Mouse (Mus musculus) embryonic facial prominence, embryonic 15.5 days (tissue): ENCODE results near the gene Cers6. TPM values are rescaled to one million over a fixed set of nuclear protein-coding genes. Genes with fewer than 3 reads are reported as not detected.

ENCODE experiments used
- ATAC-seq: fragments of 200-750 bp; cut with Nextera tagmentation; 2 replicates; pipeline ENCODE4 v1.8.0; 2017; ENCODE audit warnings: low read depth, moderate TSS enrichment; ENCODE audit not compliant: insufficient number of reproducible peaks, low FRiP score, low TSS enrichment
- H3K27ac ChIP-seq: fragments of 300-500 bp; sonication (generic); replicated peaks from 2 replicates; pipeline ENCODE4 v1.5.1; 2015; ENCODE audit warnings: mild to moderate bottlenecking, inconsistent platforms
- H3K27me3 ChIP-seq: fragments of 300-500 bp; sonication (generic); 2 replicates; pipeline ENCODE4 v1.6.1; 2015; ENCODE audit warnings: inconsistent platforms
- H3K36me3 ChIP-seq: fragments of 300-500 bp; sonication (generic); 2 replicates; pipeline ENCODE4 v1.6.1; 2015; ENCODE audit warnings: mild to moderate bottlenecking, inconsistent platforms
- H3K4me1 ChIP-seq: fragments of 300-500 bp; sonication (generic); 2 replicates; pipeline ENCODE4 v1.6.1; 2015; ENCODE audit warnings: inconsistent platforms
- H3K4me2 ChIP-seq: fragments of 300-500 bp; sonication (generic); replicated peaks from 2 replicates; pipeline ENCODE4 v1.6.1; 2015; ENCODE audit warnings: mild to moderate bottlenecking, inconsistent platforms
- H3K4me3 ChIP-seq: fragments of 300-500 bp; sonication (generic); replicated peaks from 2 replicates; pipeline ENCODE4 v1.5.1; 2015; ENCODE audit warnings: mild to moderate bottlenecking, inconsistent platforms
- H3K9ac ChIP-seq: fragments of 300-500 bp; sonication (generic); 2 replicates; pipeline ENCODE4 v1.6.1; 2015; ENCODE audit warnings: inconsistent platforms
- H3K9me3 ChIP-seq: fragments of 300-500 bp; sonication (generic); replicated peaks from 2 replicates; pipeline ENCODE4 v1.6.1; 2016; ENCODE audit warnings: inconsistent platforms
- WGBS: fragments of 180-500 bp; shearing (Covaris S2); methylation state at CpG from one replicate; pipeline ENCODE4 v1.1.7; 2015; 5-methylcytosine and 5-hydroxymethylcytosine counted together
- polyA plus RNA-seq: library from polyadenylated mRNA; unstranded; fragments of >200 nt; fragmentation: Nextera tagmentation; extraction: Ambion mirVana; gene quantifications from 2 replicates; pipeline ENCODE4 v1.2.1, GENCODE M21; 2015

Cers6 gene
- polyA plus RNA-seq, 1 experiment from 2014 or later, result 34.3 TPM

DNA sequence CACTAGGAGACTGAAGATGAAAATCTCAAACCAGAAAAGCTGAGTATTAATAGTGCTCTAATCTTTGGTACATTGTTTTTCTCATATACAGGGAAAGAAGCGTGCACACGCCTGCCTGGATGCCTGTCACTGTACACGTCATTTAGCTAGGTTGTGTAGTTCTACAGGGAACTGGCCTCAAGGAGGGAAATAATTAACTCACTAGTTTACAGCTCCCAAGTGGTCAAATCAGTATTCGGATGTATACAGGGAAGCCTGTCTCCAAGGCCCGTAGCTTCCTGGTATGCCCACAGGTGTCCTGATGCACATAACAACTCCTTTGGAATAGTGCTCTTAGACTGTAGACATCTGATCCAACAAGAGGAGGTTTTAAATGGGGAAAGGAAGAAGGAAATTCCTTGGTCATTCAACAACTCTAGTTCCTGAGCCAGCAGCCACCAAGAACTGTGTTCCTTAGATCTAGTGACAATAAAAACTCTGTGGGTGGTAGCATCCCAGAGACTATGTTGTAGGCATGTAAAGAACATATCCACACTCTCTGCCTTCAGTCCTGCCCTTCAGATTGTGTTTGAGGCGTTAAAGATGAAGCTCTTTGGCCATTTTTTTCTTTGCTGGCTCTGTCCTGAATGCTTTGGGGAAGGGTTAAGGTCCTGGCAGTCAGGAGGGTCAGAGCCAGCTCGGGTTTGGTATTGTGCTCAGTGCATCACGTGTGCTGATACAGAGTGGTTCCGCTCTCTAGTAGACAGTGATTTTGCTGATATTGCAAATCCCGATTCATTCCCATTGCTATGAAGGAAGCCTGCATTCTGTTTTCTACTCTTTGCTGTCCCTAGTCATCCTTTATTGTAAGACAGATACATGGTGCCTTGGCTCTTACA is 65.9 kb downstream of the Cers6 start:
- H3K9me3 ChIP-seq, result no peaks in the 10 kb centered on the region
- no peaks in the 10 kb centered on the region for H3K27me3 ChIP-seq
- H3K4me2 ChIP-seq, result no peak overlapping the region
- H3K27ac ChIP-seq, result no peak overlapping the region
- H3K4me3 ChIP-seq, result no peak overlapping the region
- H3K36me3 ChIP-seq, result no peaks in the 10 kb centered on the region
- 76% methylated on average over 10 of the region's 10 CpGs for WGBS
- H3K9ac ChIP-seq, result no peak overlapping the region
- no peak for ATAC-seq
- H3K4me1 ChIP-seq, result peaks cover 8% of the 10 kb centered on the region

DNA sequence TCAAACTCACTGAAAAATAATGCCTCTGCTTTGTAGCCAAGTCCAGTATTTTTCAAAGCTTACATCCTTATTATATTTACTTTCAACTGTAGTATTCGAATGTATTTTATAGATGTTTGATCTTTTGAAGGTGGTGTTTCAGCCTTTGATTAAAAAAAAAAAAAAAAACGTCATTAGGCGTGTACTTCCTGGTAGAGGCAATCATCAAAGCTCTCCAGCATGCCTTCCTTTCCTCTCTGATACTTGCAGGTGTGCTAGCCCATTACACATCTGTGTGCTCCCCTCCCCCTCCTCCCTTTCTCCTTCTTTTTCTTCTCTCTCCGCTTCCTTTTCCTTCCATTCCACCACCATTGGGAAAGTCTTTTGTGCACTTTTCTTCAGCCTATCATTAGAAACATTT is 71.0 kb downstream of the Cers6 start:
- Histone ChIP-seq H3K9me3 (no peaks in the 10 kb centered on the region), H3K9ac (no peak overlapping the region), H3K36me3 (no peaks in the 10 kb centered on the region), H3K4me3 (no peak overlapping the region), H3K27me3 (no peaks in the 10 kb centered on the region), H3K27ac (no peak overlapping the region), H3K4me2 (no peak overlapping the region), H3K4me1 (no peaks in the 10 kb centered on the region)
- WGBS, result 59% methylated on average over 4 of the region's 4 CpGs
- no peak for ATAC-seq

DNA sequence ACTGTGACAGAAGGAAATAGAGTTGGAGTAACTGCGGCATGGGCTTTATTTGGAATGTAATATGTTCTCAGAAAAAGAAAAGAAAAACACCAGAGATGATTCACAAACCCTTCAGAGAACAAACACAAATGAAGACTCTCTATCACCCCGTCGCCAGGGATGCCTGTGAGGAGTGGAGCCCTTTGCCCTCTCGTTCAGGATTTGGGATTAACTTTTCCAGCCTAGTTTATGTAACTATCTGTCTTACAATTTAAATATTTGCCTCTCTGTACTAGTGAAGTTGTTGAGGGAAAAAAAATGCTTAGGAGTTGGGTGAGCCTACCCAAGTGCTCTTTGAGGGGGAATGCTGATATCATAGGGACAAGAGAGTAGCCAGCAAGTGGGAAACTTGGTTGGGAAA is 71.4 kb downstream of the Cers6 start:
- no peaks in the 10 kb centered on the region for H3K27me3 ChIP-seq
- H3K9ac ChIP-seq, result no peak overlapping the region
- ATAC-seq, result no peak
- no peaks in the 10 kb centered on the region for H3K9me3 ChIP-seq
- no peak overlapping the region for H3K27ac ChIP-seq
- no peak overlapping the region for H3K4me2 ChIP-seq
- no peaks in the 10 kb centered on the region for H3K4me1 ChIP-seq
- H3K4me3 ChIP-seq, result no peak overlapping the region
- H3K36me3 ChIP-seq, result no peaks in the 10 kb centered on the region
- 73% methylated on average over 4 of the region's 4 CpGs for WGBS

DNA sequence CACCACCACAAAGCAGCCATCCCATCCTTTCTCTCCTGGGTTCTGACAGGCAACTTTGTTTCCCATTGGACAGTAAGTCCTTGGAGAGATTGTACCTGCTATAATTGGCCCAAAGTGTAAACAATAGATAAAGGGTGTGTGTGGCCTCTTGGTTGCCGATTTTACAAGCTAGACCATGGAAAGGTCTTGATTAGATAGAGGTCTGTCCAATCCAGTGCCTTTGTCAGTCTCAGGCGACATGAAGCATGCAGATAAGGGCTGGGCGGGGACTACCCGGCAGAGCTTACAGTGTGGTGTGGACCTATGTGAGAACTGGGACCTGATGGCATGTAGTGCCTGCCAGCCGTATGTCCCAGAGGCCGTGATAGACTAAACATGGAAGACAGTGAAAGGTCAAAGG is 73.4 kb downstream of the Cers6 start:
- H3K27ac ChIP-seq, result no peak overlapping the region
- H3K9ac ChIP-seq, result no peak overlapping the region
- no peaks in the 10 kb centered on the region for H3K9me3 ChIP-seq
- no peak for ATAC-seq
- no peaks in the 10 kb centered on the region for H3K27me3 ChIP-seq
- no peak overlapping the region for H3K4me2 ChIP-seq
- H3K4me3 ChIP-seq, result no peak overlapping the region
- no peaks in the 10 kb centered on the region for H3K36me3 ChIP-seq
- no peaks in the 10 kb centered on the region for H3K4me1 ChIP-seq
- WGBS, result 78% methylated on average over 6 of the region's 6 CpGs

DNA sequence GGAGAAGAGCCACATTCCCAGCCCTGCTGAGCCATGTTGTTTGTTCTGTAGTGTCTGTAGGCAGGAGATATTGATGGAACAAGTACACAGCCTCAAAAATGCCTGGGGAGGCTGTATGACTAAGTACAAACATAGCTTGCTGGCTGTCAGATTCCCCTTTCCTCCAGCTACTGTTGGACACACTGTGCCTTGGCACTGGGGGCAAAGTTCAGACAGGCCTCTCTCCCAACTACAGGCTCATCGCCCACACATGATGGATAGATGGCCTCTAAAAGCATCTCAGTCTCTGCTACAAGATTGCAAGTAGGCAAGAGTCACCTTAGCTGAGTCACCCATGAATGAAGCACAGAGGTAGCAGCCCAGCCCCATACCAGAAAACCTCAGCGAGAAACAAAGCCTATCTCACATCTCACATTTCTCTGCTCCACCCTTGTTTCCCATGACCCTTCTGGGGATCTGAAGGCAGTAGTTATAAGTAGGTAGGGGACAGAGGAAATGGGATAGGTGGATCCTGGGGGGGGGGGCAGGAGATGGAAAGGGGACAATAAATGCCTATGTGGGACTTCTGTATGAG is 74.6 kb downstream of the Cers6 start:
- no peak for ATAC-seq
- no peaks in the 10 kb centered on the region for H3K4me1 ChIP-seq
- H3K27me3 ChIP-seq, result no peaks in the 10 kb centered on the region
- 71% methylated on average over 2 of the region's 2 CpGs for WGBS
- H3K4me2 ChIP-seq, result no peak overlapping the region
- no peaks in the 10 kb centered on the region for H3K9me3 ChIP-seq
- H3K36me3 ChIP-seq, result no peaks in the 10 kb centered on the region
- H3K4me3 ChIP-seq, result no peak overlapping the region
- H3K27ac ChIP-seq, result 0 out of 2 replicates have a peak overlapping the region, but pooled peaks have one; percentile 7
- no peak overlapping the region for H3K9ac ChIP-seq

DNA sequence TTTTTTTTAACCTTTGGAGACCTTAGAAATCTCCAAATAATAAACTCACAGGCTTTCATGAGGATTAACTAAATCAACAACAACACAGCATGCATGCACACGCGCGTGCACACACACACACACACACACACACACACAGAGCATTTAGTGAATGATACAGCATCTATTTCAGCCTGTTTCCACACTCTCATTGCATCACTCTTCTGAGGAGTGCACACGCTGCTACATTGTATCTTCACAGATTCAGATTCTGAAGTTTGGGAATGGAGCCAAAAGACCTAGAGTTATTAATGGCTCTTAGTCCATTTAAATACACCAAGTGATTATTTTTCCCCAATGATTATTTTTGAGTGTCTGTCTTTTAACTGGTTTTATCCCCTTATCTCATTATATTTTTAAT is 75.5 kb downstream of the Cers6 start:
- no peaks in the 10 kb centered on the region for H3K4me1 ChIP-seq
- H3K9ac ChIP-seq, result no peak overlapping the region
- no peak for ATAC-seq
- H3K36me3 ChIP-seq, result no peaks in the 10 kb centered on the region
- WGBS, result 75% methylated on average over 4 of the region's 4 CpGs
- H3K27me3 ChIP-seq, result no peaks in the 10 kb centered on the region
- H3K27ac ChIP-seq, result no peak overlapping the region
- no peak overlapping the region for H3K4me2 ChIP-seq
- H3K4me3 ChIP-seq, result no peak overlapping the region
- H3K9me3 ChIP-seq, result no peaks in the 10 kb centered on the region

DNA sequence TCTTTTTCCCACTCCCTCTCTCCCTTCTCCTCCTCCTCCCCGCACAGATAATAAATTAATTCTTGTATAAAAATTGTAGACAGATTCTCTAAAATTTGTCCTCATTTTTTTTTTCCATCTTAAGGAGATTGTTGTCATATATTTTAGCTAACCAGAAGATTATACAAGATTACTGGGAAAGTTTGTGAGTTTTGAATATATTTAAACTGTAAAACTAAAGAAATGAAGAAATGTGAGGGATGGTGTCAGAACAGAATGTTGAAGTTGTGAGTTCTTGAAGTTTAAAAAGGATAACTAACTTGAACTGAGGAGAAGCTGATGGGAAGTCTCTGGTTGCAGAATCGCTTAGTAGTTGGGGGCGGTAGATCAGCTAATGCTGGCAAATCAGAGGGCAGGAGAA is 76.6 kb downstream of the Cers6 start:
- no peaks in the 10 kb centered on the region for H3K36me3 ChIP-seq
- H3K27me3 ChIP-seq, result no peaks in the 10 kb centered on the region
- no peak overlapping the region for H3K27ac ChIP-seq
- whole genome bisulfite sequencing, result 93% methylated on average over 3 of the region's 3 CpGs
- no peaks in the 10 kb centered on the region for H3K4me1 ChIP-seq
- no peak overlapping the region for H3K9ac ChIP-seq
- H3K4me2 ChIP-seq, result no peak overlapping the region
- no peak for ATAC-seq
- no peaks in the 10 kb centered on the region for H3K9me3 ChIP-seq
- no peak overlapping the region for H3K4me3 ChIP-seq

DNA sequence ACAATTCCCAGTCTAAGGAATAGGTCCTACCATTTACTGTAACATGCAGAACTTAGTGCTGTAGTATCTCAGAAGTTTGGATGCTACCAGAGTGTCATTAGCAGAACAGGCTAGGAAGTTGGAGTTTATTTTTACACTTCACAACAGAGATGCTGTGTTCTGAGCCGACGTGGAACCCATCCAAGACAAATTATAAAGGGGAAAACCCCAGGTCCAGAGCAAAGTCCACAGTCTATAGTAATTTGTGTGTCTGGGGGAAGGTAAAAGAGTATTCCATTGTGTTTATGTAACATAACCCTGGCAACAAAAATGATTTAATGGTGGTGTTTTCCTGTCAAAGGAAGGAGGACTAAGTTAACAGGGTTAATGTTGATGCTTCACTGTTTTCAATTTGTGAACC is 83.7 kb downstream of the Cers6 start:
- Histone ChIP-seq H3K27ac (no peak overlapping the region), H3K9me3 (no peaks in the 10 kb centered on the region), H3K9ac (no peak overlapping the region), H3K4me3 (no peak overlapping the region), H3K4me1 (no peaks in the 10 kb centered on the region), H3K36me3 (0 out of 2 replicates have a peak, but pooled peaks cover under 1% of the 10 kb centered on the region), H3K4me2 (no peak overlapping the region), H3K27me3 (no peaks in the 10 kb centered on the region)
- ATAC-seq, result no peak
- WGBS, result 50% methylated on average over 2 of the region's 2 CpGs

DNA sequence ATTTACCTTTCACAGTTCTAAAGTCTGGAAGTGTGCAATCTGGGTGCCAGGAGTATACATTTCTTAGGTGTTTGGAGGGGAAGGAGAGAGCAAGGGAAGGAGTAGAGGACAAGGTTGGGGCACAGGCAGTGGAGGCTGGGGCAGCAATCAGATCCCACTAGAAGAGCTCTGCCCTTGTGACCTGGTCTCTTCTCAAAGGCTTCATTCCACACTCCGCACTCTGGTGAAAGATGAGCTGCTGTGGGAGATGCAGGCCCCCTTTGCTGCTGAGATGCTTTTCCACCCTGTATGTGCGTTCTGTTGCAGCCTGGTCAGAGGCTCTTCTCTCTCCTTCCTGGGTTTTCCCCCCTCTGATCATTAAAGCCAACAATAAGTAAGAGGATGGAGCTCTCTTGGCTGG is 84.7 kb downstream of the Cers6 start:
- H3K36me3 ChIP-seq, result 0 out of 2 replicates have a peak, but pooled peaks cover 6% of the 10 kb centered on the region
- no peaks in the 10 kb centered on the region for H3K27me3 ChIP-seq
- no peak overlapping the region for H3K4me2 ChIP-seq
- no peaks in the 10 kb centered on the region for H3K4me1 ChIP-seq
- no peak for ATAC-seq
- H3K9me3 ChIP-seq, result no peaks in the 10 kb centered on the region
- no peak overlapping the region for H3K9ac ChIP-seq
- WGBS, result 63% methylated on average over 2 of the region's 2 CpGs
- H3K4me3 ChIP-seq, result no peak overlapping the region
- no peak overlapping the region for H3K27ac ChIP-seq

DNA sequence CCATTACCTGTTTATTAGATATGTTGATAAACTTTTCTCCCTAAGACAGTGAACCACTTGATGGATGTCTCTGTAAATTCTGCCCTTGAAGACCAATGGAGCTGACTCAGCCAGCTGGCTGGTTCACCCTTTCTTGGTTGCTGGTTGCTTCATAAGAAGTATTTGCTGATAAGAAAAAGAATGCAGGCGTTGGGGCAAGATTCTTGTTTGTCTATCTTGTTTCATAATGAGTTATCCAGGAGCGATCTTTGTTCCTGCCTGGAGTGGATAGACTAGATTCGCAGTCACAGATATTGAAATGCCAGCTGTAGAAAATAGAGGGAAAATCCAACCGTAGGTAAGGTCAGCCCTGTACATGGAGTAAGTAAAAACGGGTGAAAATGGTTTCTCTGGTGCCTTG is 85.6 kb downstream of the Cers6 start:
- no peak overlapping the region for H3K4me2 ChIP-seq
- no peak for ATAC-seq

DNA sequence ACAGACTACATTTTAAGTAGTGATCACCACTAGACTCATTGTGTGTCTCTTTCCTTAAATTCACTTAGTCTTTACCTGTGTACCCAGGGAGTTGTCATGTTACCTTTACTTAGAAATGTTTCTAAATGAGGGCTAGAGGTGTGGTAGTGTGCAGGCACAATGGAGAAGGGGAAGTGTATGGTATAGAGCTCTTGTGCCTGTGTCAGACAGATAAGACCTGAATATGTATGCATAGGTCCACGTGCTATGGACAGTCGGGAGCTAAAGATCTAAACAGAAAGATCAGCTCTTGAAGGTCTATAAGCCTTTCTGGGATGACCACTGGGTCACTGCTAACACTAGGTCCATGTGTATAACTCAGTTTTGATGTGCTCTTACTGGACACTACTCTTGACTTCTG is 87.9 kb downstream of the Cers6 start:
- Histone ChIP-seq H3K4me2 (no peak overlapping the region), H3K27me3 (no peaks in the 10 kb centered on the region), H3K9ac (no peak overlapping the region), H3K9me3 (no peaks in the 10 kb centered on the region), H3K27ac (no peak overlapping the region), H3K4me3 (no peak overlapping the region), H3K36me3 (0 out of 2 replicates have a peak, but pooled peaks cover 6% of the 10 kb centered on the region), H3K4me1 (no peaks in the 10 kb centered on the region)
- ATAC-seq, result no peak
- WGBS, result 90% methylated on average over 2 of the region's 2 CpGs

More for the DNA sequence above, 85.6 kb downstream of the Cers6 start:
- H3K9ac ChIP-seq, result no peak overlapping the region
- H3K27me3 ChIP-seq, result no peaks in the 10 kb centered on the region
- H3K4me1 ChIP-seq, result no peaks in the 10 kb centered on the region
- WGBS, result 82% methylated on average over 5 of the region's 5 CpGs
- no peak overlapping the region for H3K4me3 ChIP-seq
- no peaks in the 10 kb centered on the region for H3K9me3 ChIP-seq
- 0 out of 2 replicates have a peak, but pooled peaks cover 6% of the 10 kb centered on the region for H3K36me3 ChIP-seq
- H3K27ac ChIP-seq, result no peak overlapping the region
